Mouse (Mus musculus) liver, postnatal 0 days (tissue): ENCODE data around the gene Lpcat2. TPM values are rescaled to one million over a fixed set of nuclear protein-coding genes. Genes with fewer than 3 reads are reported as not detected.
A peak's percentile ranks its signal among the peaks of the same experiment; 100 is the strongest.
"Not testable (repeated sequence)": the region's sequence is repeated elsewhere in the genome, so short reads cannot be mapped to it uniquely, and the experiment has no call there.

Experiments used
- ATAC-seq: fragments of 200-750 bp; cut with Nextera tagmentation; 2 replicates; pipeline ENCODE4 v1.8.0; 2017; ENCODE audit warnings: mild to moderate bottlenecking, moderate library complexity
- DNase-seq: peaks from one replicate; pipeline ENCODE4 v3.0.0-alpha.2; 2016
- H3K27ac ChIP-seq: fragments of 300-500 bp; sonication (generic); 2 replicates; pipeline ENCODE4 v1.5.1; 2014; ENCODE audit warnings: antibody characterized with exemption, moderate library complexity, mild to moderate bottlenecking, low read depth
- H3K27me3 ChIP-seq: fragments of 300-500 bp; sonication (generic); 2 replicates; pipeline ENCODE4 v1.6.1; 2014; ENCODE audit warnings: low read length, control low read depth, mixed read lengths; ENCODE audit not compliant: insufficient read depth
- H3K36me3 ChIP-seq: fragments of 300-500 bp; sonication (generic); replicated peaks from 2 replicates; pipeline ENCODE4 v1.6.1; 2014; ENCODE audit warnings: mild to moderate bottlenecking, control low read depth, low read length, moderate library complexity, mixed read lengths; ENCODE audit not compliant: insufficient read depth
- H3K4me1 ChIP-seq: fragments of 300-500 bp; sonication (generic); 2 replicates; pipeline ENCODE4 v1.6.1; 2014; ENCODE audit warnings: antibody characterized with exemption, mild to moderate bottlenecking, control low read depth; ENCODE audit not compliant: insufficient read depth
- H3K4me2 ChIP-seq: fragments of 300-500 bp; sonication (generic); 2 replicates; pipeline ENCODE4 v1.6.1; 2014; ENCODE audit warnings: low read depth, mild to moderate bottlenecking, low read length, moderate library complexity, mixed read lengths
- H3K4me3 ChIP-seq: fragments of 300-500 bp; sonication (generic); 2 replicates; pipeline ENCODE4 v1.5.1; 2014; ENCODE audit warnings: low read depth, low read length
- H3K9ac ChIP-seq: fragments of 300-500 bp; sonication (generic); replicated peaks from 2 replicates; pipeline ENCODE4 v1.6.1; 2014; ENCODE audit warnings: mild to moderate bottlenecking, moderate library complexity
- H3K9me3 ChIP-seq: fragments of 300-500 bp; sonication (generic); 2 replicates; pipeline ENCODE4 v1.6.1; 2016; ENCODE audit warnings: mild to moderate bottlenecking, control low read depth, low read length, mixed read lengths
- CTCF ChIP-seq: sonication (generic); IDR thresholded peaks from 2 replicates; pipeline ENCODE4 v1.5.1; 2016; ENCODE audit warnings: antibody characterized with exemption, low read depth
- EP300 ChIP-seq: IDR thresholded peaks from 2 replicates; pipeline ENCODE4 v1.6.1; 2016; ENCODE audit warnings: antibody characterized with exemption, low read depth, mild to moderate bottlenecking
- WGBS: fragments of 180-500 bp; shearing (Covaris S2); extraction: QIAGEN DNeasy Blood & Tissue Kit; methylation state at CpG from one replicate; pipeline ENCODE4 v1.1.7; 2014; ENCODE audit not compliant: insufficient replicate concordance; 5-methylcytosine and 5-hydroxymethylcytosine counted together
- polyA plus RNA-seq: library from polyadenylated mRNA; unstranded; fragments of >200 nt; fragmentation: Nextera tagmentation; extraction: Ambion mirVana; gene quantifications from 2 replicates; pipeline ENCODE4 v1.2.1, GENCODE M21; 2015

The Lpcat2 gene
- polyA plus RNA-seq, 1 experiment from 2014 or later = 9.0 TPM

DNA sequence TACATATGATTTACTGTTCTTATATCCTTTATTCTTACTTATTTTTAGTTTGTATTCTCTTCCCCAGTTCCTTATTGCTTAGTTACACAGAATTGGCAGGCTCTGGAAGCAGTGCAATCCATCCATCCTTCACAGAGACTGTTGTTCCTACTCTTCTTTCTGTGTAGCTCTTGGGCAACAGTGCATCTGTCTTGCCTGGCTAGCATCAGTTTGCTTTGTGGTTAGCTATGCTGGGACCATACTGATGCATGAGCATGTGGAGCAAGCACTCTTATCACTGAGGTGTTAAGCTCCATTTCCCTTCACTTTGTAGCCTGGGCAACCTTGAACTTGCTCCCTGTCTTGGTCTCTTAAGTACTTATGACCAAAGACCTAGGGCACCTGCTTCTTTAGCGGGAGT, 6.8 kb downstream of the Lpcat2 start:
- H3K27me3 ChIP-seq = no peaks in the 10 kb centered on the region
- TF ChIP-seq EP300 (no peak), CTCF (no peak)
- ATAC-seq (no peak), DNase-seq (no peak)
- H3K4me2 ChIP-seq = no peak overlapping the region
- no peak overlapping the region for H3K27ac ChIP-seq
- no peaks in the 10 kb centered on the region for H3K36me3 ChIP-seq
- H3K4me3 ChIP-seq = no peak overlapping the region
- no peaks in the 10 kb centered on the region for H3K9me3 ChIP-seq
- 71% methylated on average over 1 of the region's 1 CpGs for WGBS
- no peaks in the 10 kb centered on the region for H3K4me1 ChIP-seq
- no peak overlapping the region for H3K9ac ChIP-seq

DNA sequence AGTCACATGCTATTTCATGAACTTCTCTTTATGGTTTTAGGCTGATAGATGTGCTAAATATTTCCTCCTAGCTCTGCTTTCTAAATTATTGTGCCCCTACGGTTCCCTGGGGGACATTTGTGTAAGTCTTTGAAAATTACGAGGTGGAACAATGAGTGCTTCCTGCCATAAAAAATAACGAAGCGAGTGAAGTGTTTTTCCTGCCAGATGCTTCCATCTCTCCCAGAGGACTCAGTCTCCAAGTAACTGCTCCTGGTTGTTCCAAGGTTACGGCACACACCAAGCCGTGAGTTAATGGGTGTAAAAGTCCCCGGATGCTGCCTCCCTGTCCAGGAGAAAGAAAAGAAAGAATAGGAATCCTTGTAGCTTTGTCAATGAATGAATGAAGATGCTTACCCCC, 15.1 kb downstream of the Lpcat2 start:
- 62% methylated on average over 7 of the region's 7 CpGs for WGBS
- DNase-seq (no peak), ATAC-seq (no peak)
- Histone ChIP-seq H3K27me3 (no peaks in the 10 kb centered on the region), H3K27ac (no peak overlapping the region), H3K4me1 (no peaks in the 10 kb centered on the region), H3K9ac (no peak overlapping the region), H3K9me3 (no peaks in the 10 kb centered on the region), H3K36me3 (no peaks in the 10 kb centered on the region), H3K4me3 (no peak overlapping the region), H3K4me2 (no peak overlapping the region)
- TF ChIP-seq EP300 (no peak), CTCF (no peak)

DNA sequence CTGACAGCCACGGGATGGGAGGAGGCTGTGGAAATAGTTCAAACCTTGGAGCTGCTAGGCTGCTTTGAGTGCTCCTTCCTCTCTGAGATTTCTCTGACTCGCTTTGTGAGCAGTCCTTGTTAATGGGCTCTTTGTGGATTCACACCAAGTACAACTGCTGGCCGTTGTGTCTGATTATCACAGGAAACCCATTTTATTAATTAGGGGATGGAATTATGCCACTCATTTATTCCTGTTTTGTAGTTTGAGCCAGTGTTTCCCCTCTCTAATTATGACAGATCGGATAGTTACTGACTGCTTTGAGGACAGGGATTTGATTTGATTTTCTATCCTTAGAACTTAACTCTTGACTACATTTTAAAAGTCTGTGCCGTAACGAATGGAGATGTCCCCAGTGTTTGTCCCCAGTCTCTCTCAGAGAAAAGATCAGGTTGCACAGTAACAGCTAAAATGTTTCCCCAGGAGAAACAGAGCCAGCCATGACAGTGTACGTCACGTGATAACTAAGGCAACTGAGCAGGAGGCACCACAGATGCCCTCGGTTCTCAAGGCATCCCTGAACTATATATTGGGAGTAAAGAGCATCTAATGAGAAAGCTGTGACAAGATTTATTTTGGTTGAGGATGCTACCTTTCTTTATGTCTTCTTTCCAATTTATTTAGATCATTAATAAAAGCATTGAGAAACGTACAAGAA, 17.1 kb downstream of the Lpcat2 start:
- no peaks in the 10 kb centered on the region for H3K4me1 ChIP-seq
- H3K27me3 ChIP-seq = no peaks in the 10 kb centered on the region
- no peaks in the 10 kb centered on the region for H3K9me3 ChIP-seq
- no peak for TF ChIP-seq EP300
- ATAC-seq = no peak
- no peak overlapping the region for H3K27ac ChIP-seq
- no peak overlapping the region for H3K9ac ChIP-seq
- H3K4me3 ChIP-seq = no peak overlapping the region
- DNase-seq = no peak
- WGBS = 75% methylated on average over 10 of the region's 10 CpGs
- no peaks in the 10 kb centered on the region for H3K36me3 ChIP-seq
- no peak overlapping the region for H3K4me2 ChIP-seq

DNA sequence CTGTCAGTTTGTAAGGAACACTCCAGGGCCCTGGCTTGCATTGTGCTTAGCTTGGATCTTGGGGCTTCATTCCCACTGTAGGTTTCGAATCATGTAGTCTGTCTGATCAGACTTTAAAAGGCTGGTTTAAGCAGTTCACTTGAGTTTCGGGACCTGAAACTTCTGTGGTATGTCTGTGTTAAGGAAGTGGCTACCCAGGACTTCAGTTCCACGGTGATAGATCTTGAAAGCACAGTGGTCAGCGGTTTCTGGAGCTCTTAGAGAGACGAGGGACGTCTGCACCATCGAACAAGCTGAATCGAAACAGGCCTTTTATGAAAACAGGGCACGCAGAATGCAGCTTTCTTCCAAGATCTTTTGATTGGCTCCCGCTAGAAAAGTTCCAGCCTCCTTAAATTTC, 20.7 kb downstream of the Lpcat2 start:
- Histone ChIP-seq H3K4me3 (no peak overlapping the region), H3K9me3 (no peaks in the 10 kb centered on the region), H3K27ac (no peak overlapping the region), H3K36me3 (no peaks in the 10 kb centered on the region; the same call in 1 of the 2 replicates), H3K27me3 (no peaks in the 10 kb centered on the region), H3K4me2 (no peak overlapping the region), H3K9ac (no peak overlapping the region), H3K4me1 (no peaks in the 10 kb centered on the region)
- ATAC-seq (no peak), DNase-seq (no peak)
- TF ChIP-seq EP300 (no peak), CTCF (no peak)
- 65% methylated on average over 10 of the region's 10 CpGs for WGBS

DNA sequence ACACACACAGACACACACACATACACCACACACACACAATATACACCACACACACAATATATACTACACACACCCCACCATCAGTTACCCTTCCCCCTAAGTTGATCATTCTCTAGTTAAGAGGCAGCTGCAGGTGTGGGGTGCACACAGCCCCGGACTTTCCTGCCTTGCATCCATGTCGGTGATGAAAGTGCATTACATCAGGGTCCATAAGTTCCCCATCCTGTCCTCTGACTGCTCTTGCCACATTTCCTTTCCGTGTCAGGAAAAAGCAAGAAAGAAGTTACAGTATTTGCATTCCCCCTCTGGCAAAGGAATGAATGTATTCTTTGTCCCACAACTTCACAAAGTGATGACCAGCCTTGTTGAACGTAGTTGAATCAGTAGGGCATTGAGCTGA, 26.1 kb downstream of the Lpcat2 start:
- Histone ChIP-seq H3K4me2 (no peak overlapping the region), H3K27me3 (no peaks in the 10 kb centered on the region), H3K4me1 (no peaks in the 10 kb centered on the region), H3K4me3 (no peak overlapping the region), H3K9me3 (no peaks in the 10 kb centered on the region), H3K9ac (no peak overlapping the region), H3K36me3 (no peaks in the 10 kb centered on the region; the same call in 1 of the 2 replicates), H3K27ac (no peak overlapping the region)
- no peak for TF ChIP-seq CTCF
- TF ChIP-seq EP300 = no peak
- 36% methylated on average over 4 of the region's 4 CpGs for WGBS
- DNase-seq (no peak), ATAC-seq (no peak; the same call in 1 of the 2 replicates)

DNA sequence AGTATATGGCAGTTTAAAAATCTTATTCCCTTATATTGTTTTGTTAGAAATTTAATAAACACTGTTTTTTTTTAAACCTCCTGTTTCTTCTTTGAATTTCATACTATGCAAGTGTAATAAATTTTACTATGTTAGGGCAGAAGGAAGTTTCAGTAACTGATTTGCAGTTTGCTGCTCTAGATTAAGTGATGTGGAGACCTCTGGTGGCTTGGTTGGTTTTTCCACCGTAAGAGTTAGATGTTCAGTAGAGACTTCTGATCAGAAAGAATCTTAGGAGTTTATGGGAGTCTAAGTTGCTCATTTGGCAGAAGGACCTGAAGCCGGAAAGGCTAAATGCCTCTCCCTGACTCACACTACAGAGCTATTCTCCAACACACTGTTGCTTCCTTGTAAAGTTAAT, 28.6 kb downstream of the Lpcat2 start:
- no peak for ATAC-seq
- WGBS = 64% methylated on average over 2 of the region's 2 CpGs
- no peak for TF ChIP-seq EP300
- peak; percentile 39 for TF ChIP-seq CTCF

DNA sequence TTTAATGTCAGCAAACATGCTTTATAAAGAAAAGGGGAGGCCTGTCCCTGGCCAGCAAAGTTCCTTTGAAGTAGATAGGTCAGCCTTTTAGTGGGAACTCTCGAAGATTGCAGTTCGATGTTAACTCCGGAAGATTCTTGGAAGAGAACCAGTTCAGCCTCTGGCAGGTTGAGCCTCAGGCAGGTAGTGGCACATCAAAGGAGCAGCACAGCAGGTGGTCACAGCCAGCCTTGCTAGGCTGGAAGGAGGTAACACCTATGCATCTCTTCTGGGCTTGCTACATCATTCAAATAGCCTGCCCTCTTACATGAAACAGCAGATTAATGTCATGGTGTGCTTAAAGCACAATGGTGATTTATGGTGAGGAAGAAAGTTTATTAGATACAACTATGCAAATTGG, 37.1 kb downstream of the Lpcat2 start:
- 72% methylated on average over 3 of the region's 3 CpGs for WGBS
- H3K27ac ChIP-seq, ATAC-seq: not testable (repeated sequence)

More for the DNA sequence above, 28.6 kb downstream of the Lpcat2 start:
- no peaks in the 10 kb centered on the region for H3K9me3 ChIP-seq
- no peaks in the 10 kb centered on the region for H3K4me1 ChIP-seq
- H3K9ac ChIP-seq = no peak overlapping the region
- H3K4me2 ChIP-seq = no peak overlapping the region
- no peaks in the 10 kb centered on the region; the same call in 1 of the 2 replicates for H3K36me3 ChIP-seq
- no peak for DNase-seq
- H3K27ac ChIP-seq = no peak overlapping the region
- no peak overlapping the region for H3K4me3 ChIP-seq
- H3K27me3 ChIP-seq = no peaks in the 10 kb centered on the region

More for the DNA sequence above, 37.1 kb downstream of the Lpcat2 start:
- not testable (repeated sequence) for H3K9me3 ChIP-seq, H3K9ac ChIP-seq, DNase-seq, H3K27me3 ChIP-seq, H3K4me2 ChIP-seq, H3K4me3 ChIP-seq, H3K36me3 ChIP-seq, H3K4me1 ChIP-seq
